Mouse (Mus musculus) limb, embryonic 15.5 days (tissue): ENCODE measurements at regions not wholly inside any gene's neighbourhood (a gene's known extent, or its start where the extent isn't known, plus 50 kb on each side); places are given as distances from the start of the nearest gene placed in this dataset.

Source experiments
- ATAC-seq: fragments of 200-750 bp; cut with Nextera tagmentation; 2 replicates; pipeline ENCODE4 v1.8.0; 2017; ENCODE audit warnings: low read depth, moderate TSS enrichment; ENCODE audit not compliant: insufficient number of reproducible peaks, low FRiP score, low TSS enrichment
- H3K27ac ChIP-seq: fragments of 300-500 bp; sonication (generic); 2 replicates; pipeline ENCODE4 v1.5.1; 2015; ENCODE audit warnings: moderate library complexity, mild to moderate bottlenecking, inconsistent platforms
- H3K27me3 ChIP-seq: fragments of 300-500 bp; sonication (generic); 2 replicates; pipeline ENCODE4 v1.6.1; 2015; ENCODE audit warnings: inconsistent platforms
- H3K36me3 ChIP-seq: fragments of 300-500 bp; sonication (generic); 2 replicates; pipeline ENCODE4 v1.6.1; 2015; ENCODE audit warnings: inconsistent platforms
- H3K4me1 ChIP-seq: fragments of 300-500 bp; sonication (generic); 2 replicates; pipeline ENCODE4 v1.6.1; 2015; ENCODE audit warnings: inconsistent platforms
- H3K4me2 ChIP-seq: fragments of 300-500 bp; sonication (generic); 2 replicates; pipeline ENCODE4 v1.6.1; 2015; ENCODE audit warnings: mild to moderate bottlenecking, inconsistent platforms
- H3K4me3 ChIP-seq: fragments of 300-500 bp; sonication (generic); 2 replicates; pipeline ENCODE4 v1.5.1; 2015; ENCODE audit warnings: mild to moderate bottlenecking, inconsistent platforms
- H3K9ac ChIP-seq: fragments of 300-500 bp; sonication (generic); 2 replicates; pipeline ENCODE4 v1.6.1; 2015; ENCODE audit warnings: inconsistent platforms
- H3K9me3 ChIP-seq: fragments of 300-500 bp; sonication (generic); 2 replicates; pipeline ENCODE4 v1.6.1; 2016; ENCODE audit warnings: inconsistent platforms
- WGBS: fragments of 180-500 bp; shearing (Covaris S2); methylation state at CpG from one replicate; pipeline ENCODE4 v1.1.7; 2015; 5-methylcytosine and 5-hydroxymethylcytosine counted together

GRCm38 (mm10) chr14:25272366-25273156, 186.4 kb upstream of the Zmiz1 start:
- ATAC-seq, result no peak
- no peak overlapping the region for H3K4me2 ChIP-seq
- H3K9ac ChIP-seq, result no peak overlapping the region
- H3K4me1 ChIP-seq, result peaks cover 18% of the 10 kb centered on the region
- no peaks in the 10 kb centered on the region for H3K36me3 ChIP-seq
- no peak overlapping the region for H3K4me3 ChIP-seq
- H3K9me3 ChIP-seq, result no peaks in the 10 kb centered on the region
- WGBS, result 51% methylated on average over 11 of the region's 11 CpGs
- no peak overlapping the region for H3K27ac ChIP-seq
- no peaks in the 10 kb centered on the region for H3K27me3 ChIP-seq

GRCm38 (mm10) chr14:25279751-25280150, 179.2 kb upstream of the Zmiz1 start:
- H3K36me3 ChIP-seq, result no peaks in the 10 kb centered on the region
- ATAC-seq, result no peak
- no peak overlapping the region for H3K4me2 ChIP-seq
- H3K4me3 ChIP-seq, result no peak overlapping the region
- H3K27me3 ChIP-seq, result no peaks in the 10 kb centered on the region
- H3K4me1 ChIP-seq, result peaks cover 18% of the 10 kb centered on the region; the same call in 1 of the 2 replicates
- H3K9ac ChIP-seq, result no peak overlapping the region
- no peak overlapping the region for H3K27ac ChIP-seq
- H3K9me3 ChIP-seq, result no peaks in the 10 kb centered on the region

GRCm38 (mm10) chr14:25292557-25292956, 166.4 kb upstream of the Zmiz1 start:
- WGBS, result 73% methylated on average over 1 of the region's 1 CpGs
- no peaks in the 10 kb centered on the region; the same call in 1 of the 2 replicates for H3K27me3 ChIP-seq
- H3K9me3 ChIP-seq, result no peaks in the 10 kb centered on the region
- H3K4me2 ChIP-seq, result no peak overlapping the region
- peaks cover 10% of the 10 kb centered on the region; the same call in 1 of the 2 replicates for H3K4me1 ChIP-seq
- no peaks in the 10 kb centered on the region for H3K36me3 ChIP-seq
- no peak overlapping the region for H3K4me3 ChIP-seq
- no peak for ATAC-seq
- no peak overlapping the region for H3K27ac ChIP-seq
- H3K9ac ChIP-seq, result no peak overlapping the region

GRCm38 (mm10) chr14:25294226-25294625, 164.8 kb upstream of the Zmiz1 start:
- Histone ChIP-seq H3K27me3 (no peaks in the 10 kb centered on the region; the same call in 1 of the 2 replicates), H3K36me3 (no peaks in the 10 kb centered on the region), H3K4me2 (no peak overlapping the region), H3K9me3 (no peaks in the 10 kb centered on the region), H3K9ac (no peak overlapping the region), H3K4me3 (no peak overlapping the region), H3K27ac (no peak overlapping the region), H3K4me1 (peaks cover 10% of the 10 kb centered on the region; the same call in 1 of the 2 replicates)
- 39% methylated on average over 4 of the region's 4 CpGs for WGBS
- ATAC-seq, result no peak

- no peak overlapping the region for H3K4me2 ChIP-seq
- no peak overlapping the region for H3K27ac ChIP-seq
- no peak overlapping the region for H3K9ac ChIP-seq
- H3K4me3 ChIP-seq, result no peak overlapping the region
- no peaks in the 10 kb centered on the region for H3K27me3 ChIP-seq
- 47% methylated on average over 5 of the region's 5 CpGs for WGBS
- H3K4me1 ChIP-seq, result peaks cover 10% of the 10 kb centered on the region; the same call in 1 of the 2 replicates
- no peaks in the 10 kb centered on the region for H3K36me3 ChIP-seq
- H3K9me3 ChIP-seq, result no peaks in the 10 kb centered on the region
- ATAC-seq, result no peak
Measured at GRCm38 (mm10) chr14:25295688-25296350, 163.2 kb upstream of the Zmiz1 start.

- Histone ChIP-seq H3K9me3 (no peaks in the 10 kb centered on the region), H3K9ac (no peak overlapping the region), H3K4me1 (peaks cover 19% of the 10 kb centered on the region), H3K27me3 (no peaks in the 10 kb centered on the region), H3K4me2 (no peak overlapping the region), H3K4me3 (no peak overlapping the region), H3K36me3 (no peaks in the 10 kb centered on the region), H3K27ac (no peak overlapping the region)
- no peak for ATAC-seq
- 82% methylated on average over 3 of the region's 3 CpGs for WGBS
Measured at GRCm38 (mm10) chr14:25299673-25300190, 159.3 kb upstream of the Zmiz1 start.

GRCm38 (mm10) chr14:25301336-25302031, 157.5 kb upstream of the Zmiz1 start:
- Histone ChIP-seq H3K4me3 (no peak overlapping the region), H3K4me2 (no peak overlapping the region), H3K9ac (no peak overlapping the region), H3K4me1 (peaks cover 23% of the 10 kb centered on the region), H3K9me3 (no peaks in the 10 kb centered on the region), H3K27me3 (no peaks in the 10 kb centered on the region), H3K36me3 (no peaks in the 10 kb centered on the region), H3K27ac (no peak overlapping the region)
- ATAC-seq, result no peak
- WGBS, result 50% methylated on average over 9 of the region's 9 CpGs

- Histone ChIP-seq H3K4me2 (0 out of 2 replicates have a peak overlapping the region, but pooled peaks have one; percentile 19), H3K27ac (peak overlapping the region; percentile 78), H3K4me3 (no peak overlapping the region), H3K36me3 (no peaks in the 10 kb centered on the region), H3K4me1 (peaks cover 23% of the 10 kb centered on the region), H3K9me3 (no peaks in the 10 kb centered on the region), H3K27me3 (no peaks in the 10 kb centered on the region), H3K9ac (no peak overlapping the region)
- 17% methylated on average over 9 of the region's 9 CpGs for WGBS
- peak; percentile 41; the same call in 1 of the 2 replicates for ATAC-seq
Measured at GRCm38 (mm10) chr14:25304391-25304851, 154.6 kb upstream of the Zmiz1 start.

GRCm38 (mm10) chr14:25306166-25306565, 152.8 kb upstream of the Zmiz1 start:
- Histone ChIP-seq H3K4me3 (no peak overlapping the region), H3K4me2 (no peak overlapping the region), H3K27me3 (no peaks in the 10 kb centered on the region), H3K9ac (no peak overlapping the region), H3K27ac (no peak overlapping the region), H3K36me3 (no peaks in the 10 kb centered on the region), H3K4me1 (peaks cover 29% of the 10 kb centered on the region), H3K9me3 (no peaks in the 10 kb centered on the region)
- WGBS, result 68% methylated on average over 7 of the region's 7 CpGs
- no peak for ATAC-seq

GRCm38 (mm10) chr14:25306961-25307654, 151.9 kb upstream of the Zmiz1 start:
- Histone ChIP-seq H3K27ac (no peak overlapping the region), H3K9ac (no peak overlapping the region), H3K4me1 (peaks cover 36% of the 10 kb centered on the region), H3K4me3 (no peak overlapping the region), H3K4me2 (no peak overlapping the region), H3K36me3 (no peaks in the 10 kb centered on the region), H3K9me3 (no peaks in the 10 kb centered on the region), H3K27me3 (no peaks in the 10 kb centered on the region)
- 81% methylated on average over 3 of the region's 3 CpGs for WGBS
- no peak for ATAC-seq

GRCm38 (mm10) chr14:25308051-25308450, 150.9 kb upstream of the Zmiz1 start:
- H3K27me3 ChIP-seq, result no peaks in the 10 kb centered on the region
- 69% methylated on average over 3 of the region's 3 CpGs for WGBS
- H3K9me3 ChIP-seq, result no peaks in the 10 kb centered on the region
- H3K4me1 ChIP-seq, result peaks cover 41% of the 10 kb centered on the region
- no peak overlapping the region for H3K4me3 ChIP-seq
- H3K9ac ChIP-seq, result no peak overlapping the region
- no peak overlapping the region for H3K4me2 ChIP-seq
- H3K36me3 ChIP-seq, result no peaks in the 10 kb centered on the region
- no peak for ATAC-seq
- H3K27ac ChIP-seq, result no peak overlapping the region
